Mouse (Mus musculus) kidney, adult 18-20 months (tissue): Measurements from ENCODE around the gene Defb20.
A peak's percentile ranks its signal among the peaks of the same experiment; 100 is the strongest.
"Not testable (repeated sequence)": the region's sequence is repeated elsewhere in the genome, so short reads cannot be mapped to it uniquely, and the experiment has no call there.

Experiments used
- DNase-seq: peaks from one replicate; pipeline ENCODE4 v3.0.0; 2021

Gene Defb20

GRCm38 (mm10) chr2:152476763-152477162 lies at the start of gene Defb20:
TSS of gene Defb20 (plus strand) at chr2:152477063.
- no peak for DNase-seq

- no peak for DNase-seq
Measured at GRCm38 (mm10) chr2:152427493-152427892, 49.4 kb upstream of the Defb20 start.

- not testable (repeated sequence) for DNase-seq
Measured at GRCm38 (mm10) chr2:152428481-152428880, 48.4 kb upstream of the Defb20 start.

- DNase-seq: peak; percentile 25
Measured at GRCm38 (mm10) chr2:152436405-152436901, 40.4 kb upstream of the Defb20 start.

- peak; percentile 85 for DNase-seq
Measured at GRCm38 (mm10) chr2:152436983-152437860, 39.6 kb upstream of the Defb20 start.

- DNase-seq: no peak
Measured at GRCm38 (mm10) chr2:152438963-152439362, 37.9 kb upstream of the Defb20 start.

GRCm38 (mm10) chr2:152439833-152440232 lies 37.0 kb upstream of the Defb20 start:
- no peak for DNase-seq

GRCm38 (mm10) chr2:152442322-152442721 lies 34.5 kb upstream of the Defb20 start:
- no peak for DNase-seq

GRCm38 (mm10) chr2:152443281-152443680 lies 33.6 kb upstream of the Defb20 start:
- DNase-seq: no peak

GRCm38 (mm10) chr2:152446642-152447041 lies 30.2 kb upstream of the Defb20 start:
- no peak for DNase-seq

GRCm38 (mm10) chr2:152447461-152447860 lies 29.4 kb upstream of the Defb20 start:
- no peak for DNase-seq

- DNase-seq: peak; percentile 78
Measured at GRCm38 (mm10) chr2:152450241-152450640, 26.6 kb upstream of the Defb20 start.

GRCm38 (mm10) chr2:152452101-152452781 lies 24.6 kb upstream of the Defb20 start:
- DNase-seq: no peak

- DNase-seq: no peak
Measured at GRCm38 (mm10) chr2:152459241-152459640, 17.6 kb upstream of the Defb20 start.

- no peak for DNase-seq
Measured at GRCm38 (mm10) chr2:152464570-152465150, 12.2 kb upstream of the Defb20 start, which contains the start of gene Defb23. TSS of gene Defb23 (minus strand) at chr2:152464620.

GRCm38 (mm10) chr2:152470973-152471372 lies 5.9 kb upstream of the Defb20 start:
- DNase-seq: peak; percentile 45

- DNase-seq: no peak
Measured at GRCm38 (mm10) chr2:152472434-152472833, 4.4 kb upstream of the Defb20 start.

- no peak for DNase-seq
Measured at GRCm38 (mm10) chr2:152480881-152481280, 4.0 kb downstream of the Defb20 start.

- no peak for DNase-seq
Measured at GRCm38 (mm10) chr2:152481726-152482125, 4.9 kb downstream of the Defb20 start.

- DNase-seq: no peak
Measured at GRCm38 (mm10) chr2:152487024-152487423, 10.2 kb downstream of the Defb20 start.

- no peak for DNase-seq
Measured at GRCm38 (mm10) chr2:152490038-152490437, 13.2 kb downstream of the Defb20 start, which contains the start of gene Defb22. TSS of gene Defb22 (minus strand) at chr2:152490138.

GRCm38 (mm10) chr2:152493151-152493550 lies 16.3 kb downstream of the Defb20 start:
- no peak for DNase-seq

GRCm38 (mm10) chr2:152498020-152498419 lies 21.2 kb downstream of the Defb20 start:
- DNase-seq: no peak
